Mouse (Mus musculus): ENCODE results near the gene Parp6.

DNA sequence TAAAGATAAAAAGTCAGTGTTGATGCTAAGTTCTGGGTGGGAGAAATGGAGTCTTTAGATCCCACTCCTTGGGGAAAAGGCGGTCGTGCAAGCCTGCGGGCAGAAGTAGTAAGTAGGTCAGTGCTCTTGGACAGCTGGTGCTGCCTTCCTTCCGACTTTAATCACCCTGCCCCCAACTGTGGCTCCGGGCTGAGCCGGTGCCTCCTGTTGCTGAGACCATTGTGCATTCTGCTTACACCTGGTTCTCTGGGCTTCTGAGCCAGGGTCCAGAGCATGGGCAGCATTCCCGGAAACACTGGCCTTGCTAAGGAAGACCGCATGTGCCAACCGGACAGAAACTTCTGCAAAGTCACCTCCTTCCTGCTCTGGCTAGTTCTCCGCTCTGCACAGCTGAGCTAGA lies 43.3 kb downstream of the Parp6 start:
- TF ChIP-seq MAX (IDR thresholded peaks at IDR 0.05; ENCODE audit: low read length), result no peak
- TF ChIP-seq MXI1 (IDR thresholded peaks at IDR 0.05; ENCODE audit: low read depth, low read length), result no peak
- no peak for TF ChIP-seq RCOR1 (conservative IDR thresholded peaks at IDR 0.05; ENCODE audit: low read depth, low read length)
- no peak for TF ChIP-seq USF1 (IDR thresholded peaks at IDR 0.05; ENCODE audit: low read depth, low read length)
- TF ChIP-seq CHD2 (IDR thresholded peaks at IDR 0.05; ENCODE audit: low read length), result no peak
- no peak for TF ChIP-seq POLR2A (IDR thresholded peaks at IDR 0.05; ENCODE audit: low read depth, low read length)
- no peak for TF ChIP-seq ELF1 (IDR thresholded peaks at IDR 0.05; ENCODE audit: low read depth, low read length)

Measured in CH12.LX (cell line).